Mouse (Mus musculus) liver, embryonic 11.5 days (tissue): ENCODE data around the gene Tmem19. TPM values are rescaled to one million over a fixed set of nuclear protein-coding genes. Genes with fewer than 3 reads are reported as not detected.
"Not testable (repeated sequence)": the region's sequence is repeated elsewhere in the genome, so short reads cannot be mapped to it uniquely, and the experiment has no call there.

Experiments used
- ATAC-seq: fragments of 200-750 bp; cut with Nextera tagmentation; replicated peaks from 2 replicates; pipeline ENCODE4 v1.8.0; 2017; ENCODE audit warnings: moderate number of reproducible peaks, mild to moderate bottlenecking, moderate TSS enrichment, moderate library complexity; ENCODE audit not compliant: low FRiP score
- DNase-seq: peaks from one replicate; pipeline ENCODE4 v3.0.0-alpha.2; 2017; ENCODE audit warnings: low spot score
- H3K27ac ChIP-seq: fragments of 300-500 bp; sonication (generic); 2 replicates; pipeline ENCODE4 v1.5.1; 2014; ENCODE audit warnings: mild to moderate bottlenecking, low read depth, low read length, control low read depth
- H3K27me3 ChIP-seq: fragments of 300-500 bp; sonication (generic); replicated peaks from 2 replicates; pipeline ENCODE4 v1.6.1; 2014; ENCODE audit warnings: low read length, mixed read lengths; ENCODE audit not compliant: control insufficient read depth, insufficient read depth
- H3K36me3 ChIP-seq: fragments of 300-500 bp; sonication (generic); 2 replicates; pipeline ENCODE4 v1.6.1; 2014; ENCODE audit warnings: mild to moderate bottlenecking, low read length, moderate library complexity, mixed read lengths; ENCODE audit not compliant: control insufficient read depth, insufficient read depth
- H3K4me1 ChIP-seq: fragments of 300-500 bp; sonication (generic); replicated peaks from 2 replicates; pipeline ENCODE4 v1.6.1; 2014; ENCODE audit warnings: low read length, mixed read lengths; ENCODE audit not compliant: control insufficient read depth, insufficient read depth
- H3K4me2 ChIP-seq: fragments of 300-500 bp; sonication (generic); 2 replicates; pipeline ENCODE4 v1.6.1; 2014; ENCODE audit warnings: mild to moderate bottlenecking, control low read depth, moderate library complexity
- H3K4me3 ChIP-seq: fragments of 300-500 bp; sonication (generic); 2 replicates; pipeline ENCODE4 v1.5.1; 2014; ENCODE audit warnings: low read depth, low read length, control low read depth
- H3K9ac ChIP-seq: fragments of 300-500 bp; sonication (generic); 2 replicates; pipeline ENCODE4 v1.6.1; 2014; ENCODE audit warnings: low read depth, low read length, control low read depth
- H3K9me3 ChIP-seq: fragments of 300-500 bp; sonication (generic); 2 replicates; pipeline ENCODE4 v1.6.1; 2016; ENCODE audit warnings: low read length, inconsistent platforms, mixed read lengths; ENCODE audit not compliant: control insufficient read depth
- WGBS: fragments of 180-500 bp; shearing (Covaris S2); extraction: QIAGEN DNeasy Blood & Tissue Kit; methylation state at CpG from one replicate; pipeline ENCODE4 v1.1.7; 2014; 5-methylcytosine and 5-hydroxymethylcytosine counted together
- polyA plus RNA-seq: library from polyadenylated mRNA; unstranded; fragments of >200 nt; fragmentation: Nextera tagmentation; extraction: Ambion mirVana; gene quantifications from 2 replicates; pipeline ENCODE4 v1.2.1, GENCODE M21; 2014

Gene Tmem19
- polyA plus RNA-seq, 1 experiment from 2014 or later = 21.2 TPM

DNA sequence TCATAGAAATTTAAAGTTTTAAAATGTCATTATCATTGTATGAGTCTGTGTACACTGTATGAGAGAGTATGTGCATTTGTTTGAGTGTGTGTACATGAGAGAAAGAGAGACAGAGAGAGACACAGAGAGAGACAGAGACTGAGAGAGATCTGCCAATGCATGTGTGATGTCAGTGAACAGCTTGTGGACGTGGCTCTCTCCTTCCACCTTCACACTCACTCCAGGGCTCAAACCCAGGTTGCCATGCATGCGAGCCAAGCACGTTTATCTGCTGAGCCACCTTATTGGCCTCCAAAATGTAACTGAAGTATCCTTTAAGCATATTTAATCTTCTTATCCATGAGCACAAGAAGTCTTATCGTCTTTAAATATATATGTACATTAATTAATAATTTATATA is 25.4 kb downstream of the Tmem19 start:
- DNase-seq = no peak
- no peaks in the 10 kb centered on the region for H3K9me3 ChIP-seq
- H3K4me1 ChIP-seq = no peaks in the 10 kb centered on the region
- WGBS = 75% methylated on average over 4 of the region's 4 CpGs
- H3K4me2 ChIP-seq = no peak overlapping the region
- no peak for ATAC-seq
- H3K36me3 ChIP-seq = 0 out of 2 replicates have a peak, but pooled peaks cover 1% of the 10 kb centered on the region
- H3K27me3 ChIP-seq = no peaks in the 10 kb centered on the region
- H3K27ac ChIP-seq = no peak overlapping the region
- no peak overlapping the region for H3K4me3 ChIP-seq
- no peak overlapping the region for H3K9ac ChIP-seq

DNA sequence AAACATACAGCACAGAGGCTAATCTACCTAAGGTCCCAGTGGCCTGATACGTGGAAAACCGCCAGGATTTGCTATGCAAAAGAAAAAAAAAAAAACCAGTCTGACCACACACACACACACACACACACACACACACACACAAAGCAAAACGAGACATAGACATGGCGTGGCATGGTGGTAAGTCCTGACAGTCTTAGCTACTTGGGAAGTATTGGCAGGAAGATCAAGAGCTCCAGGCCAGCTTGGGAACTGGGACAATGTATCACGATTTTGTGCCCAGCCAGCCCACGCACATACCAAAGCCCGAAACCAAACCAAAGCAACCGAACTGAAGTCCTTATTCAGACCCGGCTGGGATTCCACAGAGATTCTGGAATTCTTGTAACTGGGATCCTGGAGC is 28.8 kb downstream of the Tmem19 start:
- no peak overlapping the region for H3K9ac ChIP-seq
- no peak overlapping the region for H3K4me2 ChIP-seq
- no peak for ATAC-seq
- no peaks in the 10 kb centered on the region for H3K27me3 ChIP-seq
- H3K36me3 ChIP-seq = no peaks in the 10 kb centered on the region
- no peaks in the 10 kb centered on the region for H3K9me3 ChIP-seq
- no peak for DNase-seq
- no peak overlapping the region for H3K27ac ChIP-seq
- 78% methylated on average over 9 of the region's 9 CpGs for WGBS
- no peak overlapping the region for H3K4me3 ChIP-seq
- no peaks in the 10 kb centered on the region for H3K4me1 ChIP-seq

DNA sequence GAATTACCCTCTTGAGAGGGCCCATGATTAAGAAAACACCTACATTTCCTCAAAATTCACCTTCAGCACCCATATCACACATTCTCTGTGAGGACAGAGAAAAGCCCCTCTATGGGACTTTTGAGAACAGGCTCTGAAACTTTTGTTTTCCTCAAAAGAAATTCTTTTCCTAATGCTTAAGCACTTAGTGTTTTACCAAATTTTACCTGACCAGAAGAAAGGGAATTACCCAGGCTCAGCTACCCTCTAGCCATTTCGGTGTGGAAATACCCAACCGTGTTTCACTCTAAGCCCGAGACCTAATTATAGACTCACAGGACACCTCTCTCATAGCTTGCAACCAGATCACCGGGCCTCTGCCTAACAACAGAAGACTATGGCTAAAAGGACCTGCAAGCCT is 29.3 kb downstream of the Tmem19 start:
- no peaks in the 10 kb centered on the region for H3K9me3 ChIP-seq

DNA sequence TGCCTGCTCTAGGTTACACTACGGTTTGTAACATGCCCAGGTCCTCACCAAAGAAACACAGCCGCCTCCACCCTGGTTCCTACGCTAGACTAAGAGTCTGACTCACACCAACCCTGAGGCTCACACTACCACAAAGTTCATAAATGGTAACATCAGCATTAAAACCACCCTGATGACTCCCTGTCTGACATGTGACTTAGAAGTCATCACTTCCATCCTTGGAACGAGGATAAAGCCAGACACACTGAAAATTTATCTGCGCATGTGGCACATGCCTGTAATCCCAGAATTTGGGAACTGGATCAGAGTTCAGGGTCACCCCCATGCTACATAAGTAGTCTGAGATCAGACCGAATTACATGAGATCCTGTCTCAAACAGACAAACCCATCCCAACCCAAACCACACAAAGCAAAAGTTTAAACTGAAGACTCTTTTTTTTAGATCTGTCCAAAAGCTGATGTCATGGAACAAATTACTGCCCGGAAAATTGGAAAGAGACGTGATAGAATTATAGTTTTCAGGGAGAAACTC is 29.8 kb downstream of the Tmem19 start:
- Histone ChIP-seq H3K4me3 (no peak overlapping the region), H3K36me3 (no peaks in the 10 kb centered on the region), H3K27ac (no peak overlapping the region), H3K27me3 (no peaks in the 10 kb centered on the region), H3K9ac (no peak overlapping the region), H3K4me2 (no peak overlapping the region), H3K4me1 (no peaks in the 10 kb centered on the region), H3K9me3 (no peaks in the 10 kb centered on the region)
- 80% methylated on average over 8 of the region's 8 CpGs for WGBS
- ATAC-seq (no peak), DNase-seq (no peak)

More for the DNA sequence above, 29.3 kb downstream of the Tmem19 start:
- Histone ChIP-seq H3K4me3 (no peak overlapping the region), H3K9ac (no peak overlapping the region), H3K27me3 (no peaks in the 10 kb centered on the region), H3K36me3 (no peaks in the 10 kb centered on the region), H3K27ac (no peak overlapping the region), H3K4me1 (no peaks in the 10 kb centered on the region), H3K4me2 (no peak overlapping the region)
- no peak for ATAC-seq
- WGBS = 78% methylated on average over 4 of the region's 4 CpGs
- DNase-seq = no peak

DNA sequence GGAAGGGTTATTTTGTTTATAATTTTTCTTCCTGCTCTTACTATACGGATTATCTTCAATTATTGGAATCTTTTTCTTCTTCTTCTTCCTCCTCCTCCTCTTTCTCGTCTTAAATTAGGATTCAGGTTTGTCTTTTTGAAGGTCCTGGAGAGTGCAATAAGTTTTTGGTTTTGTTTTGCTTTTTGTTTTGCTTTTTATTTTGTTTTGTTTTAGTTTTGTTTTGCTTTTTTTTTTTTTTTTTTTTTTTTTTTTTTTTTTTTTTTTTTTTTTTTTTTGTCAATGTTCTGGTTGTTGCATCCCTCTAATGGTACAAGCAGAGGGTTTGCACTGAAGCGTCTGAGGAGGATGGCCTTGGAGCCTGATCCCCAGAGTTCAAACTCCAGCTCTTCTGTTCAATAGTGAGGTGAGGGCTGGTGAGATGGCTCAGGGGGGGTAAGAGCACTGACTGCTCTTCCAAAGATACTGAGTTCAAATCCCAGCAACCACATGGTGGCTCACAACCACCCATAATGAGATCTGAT is 33.2 kb downstream of the Tmem19 start:
- Histone ChIP-seq H3K27me3 (no peaks in the 10 kb centered on the region), H3K9me3 (no peaks in the 10 kb centered on the region), H3K4me2 (no peak overlapping the region), H3K4me3 (no peak overlapping the region), H3K27ac (no peak overlapping the region), H3K4me1 (no peaks in the 10 kb centered on the region), H3K36me3 (no peaks in the 10 kb centered on the region), H3K9ac (no peak overlapping the region)
- no peak for DNase-seq
- ATAC-seq = no peak
- 76% methylated on average over 3 of the region's 3 CpGs for WGBS

DNA sequence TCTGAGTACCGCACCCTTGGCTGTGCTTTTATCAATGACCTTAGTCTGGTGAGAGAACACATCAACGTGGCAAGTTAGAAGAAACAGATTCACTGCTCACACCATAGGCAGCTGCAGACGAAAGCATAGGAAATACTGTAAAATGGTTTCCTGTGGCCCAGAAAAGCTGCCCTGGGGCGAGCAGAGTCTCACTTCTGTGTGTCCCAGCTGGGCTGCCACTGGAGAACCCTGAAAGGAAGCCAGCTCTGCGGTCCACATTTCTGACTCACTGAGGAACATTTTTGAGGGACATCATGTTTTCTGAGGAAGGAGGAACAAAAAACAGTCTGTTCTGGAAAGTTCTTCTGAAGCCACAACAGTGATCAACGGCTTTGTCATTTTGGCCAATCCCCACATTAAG is 33.8 kb downstream of the Tmem19 start:
- no peak overlapping the region for H3K9ac ChIP-seq
- no peaks in the 10 kb centered on the region for H3K27me3 ChIP-seq
- H3K9me3 ChIP-seq = no peaks in the 10 kb centered on the region
- no peak overlapping the region for H3K27ac ChIP-seq
- H3K4me3 ChIP-seq = no peak overlapping the region
- H3K4me2 ChIP-seq = no peak overlapping the region
- no peak for ATAC-seq
- H3K36me3 ChIP-seq = no peaks in the 10 kb centered on the region
- no peaks in the 10 kb centered on the region for H3K4me1 ChIP-seq
- DNase-seq = no peak
- 65% methylated on average over 6 of the region's 6 CpGs for WGBS

DNA sequence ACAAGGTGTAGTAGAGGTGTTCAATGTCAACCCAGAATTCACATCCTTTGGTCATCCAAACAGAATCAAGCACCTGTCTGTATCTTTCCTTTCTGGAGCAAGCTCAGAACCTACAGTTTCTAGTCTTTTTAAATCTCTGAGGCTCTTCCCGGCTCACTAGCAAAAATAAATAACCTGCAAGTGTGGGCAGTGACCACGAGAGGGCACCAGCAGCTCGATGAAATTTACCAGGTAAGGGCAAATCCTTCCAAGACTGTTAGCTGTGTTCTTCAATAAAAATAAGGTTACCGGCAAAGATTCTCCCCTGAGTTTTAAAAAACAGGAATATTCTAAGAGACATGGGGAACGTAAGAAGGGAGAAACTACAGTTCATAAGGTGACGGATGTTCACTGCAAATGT is 39.0 kb downstream of the Tmem19 start:
- Histone ChIP-seq H3K4me3 (no peak overlapping the region), H3K4me2 (no peak overlapping the region), H3K9ac (no peak overlapping the region), H3K9me3 (no peaks in the 10 kb centered on the region), H3K27me3 (no peaks in the 10 kb centered on the region), H3K4me1 (no peaks in the 10 kb centered on the region), H3K36me3 (no peaks in the 10 kb centered on the region), H3K27ac (no peak overlapping the region)
- DNase-seq (peak; percentile 50), ATAC-seq (no peak)
- 12% methylated on average over 6 of the region's 6 CpGs for WGBS

DNA sequence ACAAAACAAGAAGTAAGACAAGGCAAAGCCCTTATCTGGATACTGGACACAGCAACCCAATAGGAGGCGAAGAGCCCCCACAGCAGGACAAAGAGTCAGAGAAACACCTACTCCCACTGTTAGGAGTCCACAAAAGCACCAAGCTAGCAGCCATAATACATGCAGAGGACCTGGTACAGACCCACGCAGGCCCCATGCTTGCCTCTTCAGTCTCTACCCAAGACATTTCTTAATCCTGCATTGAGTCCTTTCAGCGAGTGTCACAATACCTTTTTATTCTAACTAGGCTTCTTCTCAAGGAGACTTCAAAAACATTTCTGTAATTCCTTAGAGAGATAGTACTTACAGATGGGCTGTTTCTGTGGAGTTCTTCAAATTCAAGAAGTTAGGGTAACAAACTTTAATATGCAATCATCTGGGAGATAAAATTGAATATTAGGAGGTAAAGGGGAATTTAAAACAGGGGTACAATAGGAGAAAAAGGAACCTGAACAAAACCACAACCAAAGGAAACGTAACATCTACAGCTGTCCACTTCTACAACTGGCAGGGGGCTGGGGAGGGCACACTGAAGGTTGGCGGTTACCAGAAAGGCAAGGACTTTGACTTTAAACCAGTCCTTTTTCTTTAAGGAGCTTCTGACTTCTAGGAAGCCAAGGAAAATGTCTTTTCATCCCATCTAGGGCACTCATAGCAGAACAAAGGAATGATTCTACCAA is 40.8 kb downstream of the Tmem19 start:
- Histone ChIP-seq H3K27me3 (no peaks in the 10 kb centered on the region), H3K9ac (no peak overlapping the region), H3K27ac (no peak overlapping the region), H3K4me2 (no peak overlapping the region), H3K36me3 (no peaks in the 10 kb centered on the region), H3K4me3 (no peak overlapping the region), H3K4me1 (no peaks in the 10 kb centered on the region; the same call in 1 of the 2 replicates), H3K9me3 (no peaks in the 10 kb centered on the region)
- ATAC-seq = no peak
- 66% methylated on average over 5 of the region's 5 CpGs for WGBS
- no peak for DNase-seq

DNA sequence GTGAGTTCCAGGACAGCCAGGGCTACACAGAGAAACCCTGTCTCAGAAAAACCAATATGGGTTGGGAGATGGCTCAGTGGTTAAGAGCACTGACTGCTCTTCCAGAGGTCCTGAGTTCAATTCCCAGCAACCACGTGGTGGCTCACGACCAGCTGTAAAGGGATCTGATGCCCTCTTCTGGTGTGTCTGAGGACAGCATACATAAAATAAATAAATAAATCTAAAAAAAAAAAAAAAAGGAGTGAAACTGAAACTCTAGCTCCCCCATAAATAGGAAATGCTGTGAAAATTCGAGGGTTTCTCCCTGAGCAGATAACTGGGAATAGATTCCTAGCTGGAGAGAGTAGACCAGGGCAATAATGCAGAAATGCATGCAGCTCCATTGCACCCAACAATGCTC is 43.9 kb downstream of the Tmem19 start:
- H3K9me3 ChIP-seq, DNase-seq, ATAC-seq, H3K27me3 ChIP-seq, H3K27ac ChIP-seq, H3K4me3 ChIP-seq, H3K4me2 ChIP-seq, H3K36me3 ChIP-seq, H3K9ac ChIP-seq, H3K4me1 ChIP-seq: not testable (repeated sequence)
- WGBS = 63% methylated on average over 3 of the region's 3 CpGs
